Mouse (Mus musculus): ENCODE data around the gene Orai3. TPM values are rescaled to one million over a fixed set of nuclear protein-coding genes. Genes with fewer than 3 reads are reported as not detected.

The Orai3 gene
- total and polyA plus RNA-seq, 3 experiments, result 10.3 to 16.9 (median 11.6) TPM

DNA sequence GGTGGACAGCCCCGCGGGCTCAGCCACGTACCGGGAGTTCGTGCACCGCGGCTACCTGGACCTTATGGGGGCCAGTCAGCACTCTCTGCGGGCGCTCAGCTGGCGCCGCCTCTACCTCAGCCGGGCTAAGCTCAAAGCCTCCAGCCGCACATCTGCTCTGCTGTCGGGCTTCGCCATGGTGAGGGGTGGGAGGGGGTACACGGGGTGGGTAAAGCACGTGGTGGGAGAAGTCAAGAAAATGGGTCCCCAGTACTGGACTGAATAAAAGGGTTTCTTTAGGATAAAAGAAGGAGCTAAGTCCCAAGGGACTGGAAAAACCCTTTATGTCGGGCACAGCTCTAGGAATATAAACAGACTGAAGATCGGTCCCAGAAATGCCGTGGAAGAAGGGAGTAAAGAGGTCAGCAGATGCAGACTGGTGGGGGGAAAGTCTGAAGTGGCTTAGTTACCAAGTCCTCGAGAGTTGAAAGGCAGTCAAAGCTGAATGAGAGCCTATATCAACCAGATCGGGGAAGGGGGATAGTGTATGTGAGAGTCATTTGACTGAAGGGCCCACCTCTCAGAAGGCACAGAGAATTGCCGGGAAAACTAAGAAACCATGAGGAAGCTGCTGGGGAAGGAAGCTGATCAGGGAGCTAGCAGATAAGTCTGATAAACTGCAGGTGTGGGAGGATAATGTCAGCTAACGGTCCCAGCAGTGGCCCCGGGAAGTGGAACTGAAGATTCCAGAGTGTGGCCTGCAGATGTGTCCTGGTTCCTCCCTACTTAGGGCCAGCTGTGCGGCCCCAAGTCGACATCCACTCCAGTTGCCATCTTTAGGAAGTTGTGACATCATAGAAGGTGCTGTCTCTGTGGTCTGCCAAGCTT lies 657 bp downstream of the Orai3 start:
- Histone ChIP-seq H3K79me2 (replicated peaks; ENCODE audit: control insufficient read depth, extremely low read depth, insufficient read depth, poor library complexity, severe bottlenecking) (peaks cover 14% of the 10 kb centered on the region), H3K27me3 (replicated peaks) (no peaks in the 10 kb centered on the region), H3K4me3 (replicated peaks in 1 of 3; ENCODE audit: low read depth in 2 of 3, low read length in 2 of 3, poor library complexity in 1 of 3) (peak overlapping the region; percentile 77 to 87 (median 78)), H3K27ac (ENCODE audit: insufficient read depth, low read depth) (peak overlapping the region; percentile 65), H3K36me3 (replicated peaks in 1 of 2; ENCODE audit: control insufficient read depth in 1 of 2, insufficient read depth in 1 of 2, low read length in 1 of 2) (peaks cover 13 to 48% of the 10 kb centered on the region in 2 experiments), H3K9ac (ENCODE audit: insufficient read depth, low read depth) (peak overlapping the region; percentile 72), H3K4me2 (ENCODE audit: insufficient read depth, low read depth, poor library complexity, severe bottlenecking) (peak overlapping the region; percentile 72), H3K9me3 (replicated peaks; ENCODE audit: low read length) (no peaks in the 10 kb centered on the region), H3K4me1 (ENCODE audit: control insufficient read depth in 1 of 2, insufficient read depth in 2 of 2) (peaks cover 5 to 65% of the 10 kb centered on the region in 2 experiments)
- DNase-seq (ENCODE audit: extremely low read depth), result peak; percentile 45
- in situ Hi-C loops (cut with MboI; ENCODE audit: low pct_ligation_motif_present, low pct_unique_long_range_greater_than_20kb, low sequenced_read_pairs) (loop anchor here (5.0 to 25.0 kb wide), 2 partner anchors 408 to 1053 kb away; no protein-coding TSS in a partner anchor), dilution Hi-C loops (cut with MboI; ENCODE audit: extremely low pct_ligation_motif_present, extremely low pct_unique_long_range_greater_than_20kb, low sequenced_read_pairs) (no loop called here)
- 0 out of 2 replicates have a peak, but pooled peaks have one; percentile 52 for TF ChIP-seq CHD1 (IDR thresholded peaks at IDR 0.05; ENCODE audit: low read depth, low read length)
- TF ChIP-seq MAX (IDR thresholded peaks at IDR 0.05; ENCODE audit: low read length), result peak; percentile 61
- TF ChIP-seq JUN (IDR thresholded peaks at IDR 0.05; ENCODE audit: insufficient read depth, low read depth, low read length), result no peak
- no peak for TF ChIP-seq MAZ (IDR thresholded peaks at IDR 0.05; ENCODE audit: low read depth, low read length)
- 0 out of 2 replicates have a peak, but pooled peaks have one; percentile 26 for TF ChIP-seq IRF4 (IDR thresholded peaks at IDR 0.05; ENCODE audit: low read depth, low read length)
- TF ChIP-seq TCF12 (IDR thresholded peaks at IDR 0.05; ENCODE audit: low read depth, low read length), result no peak
- TF ChIP-seq MXI1 (IDR thresholded peaks at IDR 0.05; ENCODE audit: low read depth, low read length), result peak; percentile 73; the same call in 1 of the 2 replicates
- no peak for TF ChIP-seq TBP (conservative IDR thresholded peaks at IDR 0.05; ENCODE audit: low read depth, low read length)
- TF ChIP-seq ZNF384 (IDR thresholded peaks at IDR 0.05; ENCODE audit: low read depth, low read length), result no peak
- TF ChIP-seq POLR2A (IDR thresholded peaks at IDR 0.05; ENCODE audit: low read depth, low read length), result no peak; the same call in 1 of the 2 replicates
- TF ChIP-seq RAD21 (IDR thresholded peaks at IDR 0.05; ENCODE audit: low read depth, low read length), result no peak

DNA sequence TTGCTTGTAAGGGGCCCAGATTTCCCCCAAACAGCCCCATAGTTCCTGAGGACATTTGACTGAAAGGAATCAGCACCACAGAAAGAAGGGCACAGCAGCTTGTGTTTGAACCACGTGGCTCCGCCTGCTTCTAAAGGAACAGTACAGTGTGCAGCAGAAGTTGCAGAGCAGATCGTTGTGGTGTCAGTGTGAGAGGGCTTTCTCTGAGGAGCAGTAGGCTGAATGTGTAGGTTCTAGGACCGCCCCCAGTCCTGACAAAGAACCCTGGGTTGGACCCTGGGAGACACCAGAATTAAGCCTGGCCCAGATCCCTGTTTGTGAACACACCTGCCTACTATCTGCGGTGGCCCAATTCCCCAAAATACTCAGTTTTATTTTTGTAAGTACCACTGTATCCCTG lies 1.6 kb downstream of the Orai3 start:
- H3K4me3 ChIP-seq (replicated peaks in 1 of 3; ENCODE audit: low read depth in 2 of 3, low read length in 2 of 3, poor library complexity in 1 of 3), result peak overlapping the region; percentile 77 to 87 (median 78)
- peaks cover 13 to 39% of the 10 kb centered on the region in 2 experiments for H3K36me3 ChIP-seq (replicated peaks in 1 of 2; ENCODE audit: control insufficient read depth in 1 of 2, insufficient read depth in 1 of 2, low read length in 1 of 2)
- H3K4me2 ChIP-seq (ENCODE audit: insufficient read depth, low read depth, poor library complexity, severe bottlenecking), result peak overlapping the region; percentile 72
- H3K9ac ChIP-seq (ENCODE audit: insufficient read depth, low read depth), result peak overlapping the region; percentile 72
- no peaks in the 10 kb centered on the region for H3K9me3 ChIP-seq (replicated peaks; ENCODE audit: low read length)
- peak overlapping the region; percentile 65 for H3K27ac ChIP-seq (ENCODE audit: insufficient read depth, low read depth)
- dilution Hi-C loops (cut with MboI; ENCODE audit: extremely low pct_ligation_motif_present, extremely low pct_unique_long_range_greater_than_20kb, low sequenced_read_pairs), result no loop called here
- peak; percentile 43 for DNase-seq (ENCODE audit: extremely low read depth)
- in situ Hi-C loops (cut with MboI; ENCODE audit: low pct_ligation_motif_present, low pct_unique_long_range_greater_than_20kb, low sequenced_read_pairs), result loop anchor here (5.0 to 25.0 kb wide), 2 partner anchors 409 to 1054 kb away; no protein-coding TSS in a partner anchor
- H3K27me3 ChIP-seq (replicated peaks), result no peaks in the 10 kb centered on the region
- peaks cover 5 to 65% of the 10 kb centered on the region in 2 experiments for H3K4me1 ChIP-seq (ENCODE audit: control insufficient read depth in 1 of 2, insufficient read depth in 2 of 2)
- H3K79me2 ChIP-seq (replicated peaks; ENCODE audit: control insufficient read depth, extremely low read depth, insufficient read depth, poor library complexity, severe bottlenecking), result peaks cover 14% of the 10 kb centered on the region
- TF ChIP-seq USF2 (conservative IDR thresholded peaks at IDR 0.05; ENCODE audit: low read depth, low read length) (no peak), NRF1 (IDR thresholded peaks at IDR 0.05; ENCODE audit: low read depth, low read length) (no peak), TBP (conservative IDR thresholded peaks at IDR 0.05; ENCODE audit: low read depth, low read length) (peak; percentile 11; the same call in 1 of the 2 replicates), RAD21 (IDR thresholded peaks at IDR 0.05; ENCODE audit: low read depth, low read length) (no peak), ETS1 (conservative IDR thresholded peaks at IDR 0.05; ENCODE audit: low read depth, low read length) (no peak), CHD1 (IDR thresholded peaks at IDR 0.05; ENCODE audit: low read depth, low read length) (no peak), EP300 (IDR thresholded peaks at IDR 0.05; ENCODE audit: low read length) (no peak), SIN3A (IDR thresholded peaks at IDR 0.05; ENCODE audit: low read length) (0 out of 2 replicates have a peak, but pooled peaks have one; percentile 48), JUND (conservative IDR thresholded peaks at IDR 0.05; ENCODE audit: low read depth, low read length) (no peak), GABPA (IDR thresholded peaks at IDR 0.05; ENCODE audit: insufficient replicate concordance, low read depth, low read length) (no peak), BHLHE40 (IDR thresholded peaks at IDR 0.05; ENCODE audit: low read depth, low read length) (no peak), E2F4 (IDR thresholded peaks at IDR 0.05; ENCODE audit: insufficient replicate concordance, low read depth, low read length) (no peak), UBTF (IDR thresholded peaks at IDR 0.05; ENCODE audit: low read depth, low read length) (no peak), ZKSCAN1 (IDR thresholded peaks at IDR 0.05; ENCODE audit: borderline replicate concordance, low read depth, low read length) (no peak), CTCF (conservative IDR thresholded peaks at IDR 0.05 in 1 of 2, IDR thresholded peaks at IDR 0.05 in 1 of 2; ENCODE audit: low read depth in 2 of 2, low read length in 2 of 2) (no peak), MAFK (IDR thresholded peaks at IDR 0.05; ENCODE audit: insufficient replicate concordance, low read length) (no peak), IRF4 (IDR thresholded peaks at IDR 0.05; ENCODE audit: low read depth, low read length) (no peak), SMC3 (IDR thresholded peaks at IDR 0.05; ENCODE audit: low read depth, low read length) (no peak), MAZ (IDR thresholded peaks at IDR 0.05; ENCODE audit: low read depth, low read length) (peak; percentile 47; the same call in 1 of the 2 replicates), NELFE (IDR thresholded peaks at IDR 0.05; ENCODE audit: low read depth, low read length) (no peak), ZNF384 (IDR thresholded peaks at IDR 0.05; ENCODE audit: low read depth, low read length) (no peak), MAX (IDR thresholded peaks at IDR 0.05; ENCODE audit: low read length) (peak; percentile 93), POLR2A (IDR thresholded peaks at IDR 0.05; ENCODE audit: low read depth, low read length) (peak; percentile 51; the same call in 1 of the 2 replicates), HCFC1 (IDR thresholded peaks at IDR 0.05; ENCODE audit: low read depth, low read length) (no peak; the same call in 1 of the 2 replicates), MYC (IDR thresholded peaks at IDR 0.05; ENCODE audit: low read depth, low read length) (peak; percentile 81)

Measured in CH12.LX (cell line).